Mouse (Mus musculus) left cerebral cortex, postnatal 36 days (tissue): ENCODE measurements at regions not wholly inside any gene's neighbourhood (a gene's known extent, or its start where the extent isn't known, plus 50 kb on each side); places are given as distances from the start of the nearest gene placed in this dataset.

Experiments used
- DNase-seq, 2 experiments: peaks; one replicate each; pipeline ENCODE4 v3.0.0; 2021 to 2022; ENCODE audit warnings: low spot score in 2 of 2, mixed read lengths in 1 of 2
- intact Hi-C: fragments of 180-260 bp; cut with DNase I; formaldehyde crosslinking; loops from one replicate; pipeline ENCODE4 v1.15.1; 2025

DNA sequence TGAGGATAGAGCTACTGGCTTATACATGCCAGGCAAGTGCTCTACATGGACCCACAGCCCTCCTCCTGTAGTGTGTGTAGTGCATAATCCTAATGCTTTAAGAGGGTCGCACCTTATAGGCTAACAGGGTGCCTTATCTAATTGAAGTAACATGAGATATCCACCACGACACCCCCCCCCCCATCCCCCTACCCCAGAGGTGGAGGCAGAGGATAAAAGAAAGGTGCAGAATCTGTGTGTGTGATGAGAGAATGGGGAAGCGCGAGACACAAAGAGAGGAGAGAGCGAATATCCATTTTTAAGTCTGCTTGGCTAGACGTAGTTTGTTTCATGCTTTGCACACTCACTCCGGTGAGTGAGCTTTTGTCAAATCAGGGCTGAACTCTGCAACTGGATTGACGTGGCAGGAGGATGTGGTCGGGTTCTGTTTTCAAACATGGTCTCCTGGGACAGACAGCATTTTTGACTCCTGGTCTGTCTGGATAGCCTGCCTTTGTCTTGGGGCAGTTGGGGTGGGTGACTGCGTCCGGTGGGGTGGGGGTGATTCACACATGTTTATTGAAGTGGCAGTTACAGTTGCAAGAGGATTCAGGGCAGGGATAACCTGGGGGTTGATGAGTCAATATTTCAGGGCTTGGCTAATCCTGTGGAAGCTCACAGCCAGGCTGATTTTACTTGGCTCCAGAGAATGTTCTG, 99.3 kb upstream of the Fut8 start:
- intact Hi-C loops, result no loop called here
- no peak for DNase-seq

DNA sequence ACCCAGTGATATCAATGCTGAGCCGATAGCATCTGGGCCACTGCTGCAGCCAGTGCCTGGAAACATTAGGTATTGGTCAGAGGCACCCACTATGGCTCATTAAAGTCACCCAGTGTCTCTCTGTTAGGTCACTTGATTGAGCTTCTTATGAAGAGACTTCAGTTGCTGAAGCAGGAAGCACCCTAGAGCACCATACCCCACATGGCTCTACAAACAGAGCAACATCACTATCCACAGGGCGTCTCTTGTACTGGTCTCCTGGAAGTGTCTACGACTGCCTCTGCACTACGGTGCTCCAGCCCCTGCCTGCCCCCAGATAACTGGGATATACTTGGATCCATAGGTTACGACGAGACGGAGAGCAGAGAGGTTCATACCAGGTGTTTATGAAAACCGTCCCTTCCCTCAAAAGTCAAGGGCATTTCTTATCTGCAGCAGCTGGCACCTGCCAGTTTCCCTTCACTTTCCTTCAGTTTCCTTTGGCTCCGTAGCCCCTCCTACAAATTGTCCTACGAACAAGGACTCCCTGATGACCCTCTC, 100.6 kb upstream of the Fut8 start:
- intact Hi-C loops, result no loop called here
- no peak for DNase-seq

DNA sequence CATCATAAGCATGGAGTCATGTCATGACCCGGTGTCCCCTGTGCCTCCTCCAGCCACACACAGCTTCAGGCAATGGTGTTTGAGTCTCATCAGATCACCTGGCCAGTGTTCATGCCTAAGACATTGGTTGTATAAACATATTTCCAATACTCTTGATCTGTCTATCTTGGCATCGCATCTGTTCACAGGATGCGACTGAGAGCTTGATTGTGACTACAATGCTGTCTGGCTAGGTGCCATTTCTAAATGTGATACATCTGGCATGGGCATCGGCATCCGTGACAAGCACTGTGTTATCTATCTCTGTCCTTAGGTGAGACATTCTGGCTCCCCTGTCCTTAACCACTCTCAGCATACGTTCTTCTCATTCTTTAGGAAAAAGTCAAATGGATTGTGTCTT, 102.3 kb upstream of the Fut8 start:
- intact Hi-C loops, result no loop called here
- DNase-seq, result no peak

DNA sequence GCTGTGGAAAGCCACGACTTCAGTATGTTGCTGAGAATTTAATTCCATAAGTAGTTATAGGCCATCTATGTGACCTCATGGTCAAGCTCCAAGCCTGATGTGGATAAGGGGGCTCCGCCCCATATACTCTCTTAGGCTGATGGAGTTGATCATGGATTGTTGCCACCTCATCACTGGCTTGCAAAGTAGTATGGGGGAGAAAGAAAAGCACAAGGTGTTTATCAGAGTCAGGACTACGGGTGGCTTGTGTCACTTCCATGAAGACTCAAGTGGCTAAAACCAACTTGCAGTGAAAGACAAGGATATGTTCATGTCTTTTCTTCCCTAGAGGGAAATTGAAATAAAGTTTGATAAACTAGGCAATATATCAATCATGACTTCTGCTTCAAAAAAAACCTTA, 102.9 kb upstream of the Fut8 start:
- intact Hi-C loops, result no loop called here
- DNase-seq, result no peak

DNA sequence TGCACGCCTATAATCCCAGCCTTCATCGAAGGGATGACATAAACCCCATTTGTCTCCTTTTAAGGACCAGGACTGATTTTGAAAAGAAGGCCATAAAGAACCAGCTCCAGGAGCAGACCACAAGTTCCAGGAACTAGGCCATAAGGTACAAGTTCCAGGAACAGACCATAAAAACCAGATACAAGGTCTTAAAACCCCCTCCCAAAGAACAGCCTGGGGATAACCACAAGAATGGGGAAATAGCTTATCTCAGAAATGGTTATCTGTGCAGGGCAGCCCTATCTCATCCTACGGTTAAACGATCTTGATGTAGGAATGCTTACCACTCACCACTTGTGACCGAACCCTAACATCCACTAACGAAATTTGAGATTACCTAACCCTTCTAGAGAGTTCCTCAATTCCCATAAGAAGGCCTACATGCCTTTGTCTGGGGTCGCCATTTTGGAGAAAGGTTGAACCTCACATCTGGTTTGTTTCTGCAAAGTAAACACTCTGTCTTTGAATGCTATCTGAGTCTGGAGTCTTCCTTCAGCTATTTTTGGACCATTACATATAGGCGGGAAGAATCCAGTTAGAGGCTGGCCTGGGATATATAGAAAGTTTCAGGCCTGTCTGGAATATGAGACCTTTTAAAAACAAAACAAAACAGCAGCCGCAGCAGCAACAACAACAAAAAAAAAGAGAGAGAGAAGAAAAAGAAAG, 103.5 kb upstream of the Fut8 start:
- no peak for DNase-seq
- intact Hi-C loops, result no loop called here

DNA sequence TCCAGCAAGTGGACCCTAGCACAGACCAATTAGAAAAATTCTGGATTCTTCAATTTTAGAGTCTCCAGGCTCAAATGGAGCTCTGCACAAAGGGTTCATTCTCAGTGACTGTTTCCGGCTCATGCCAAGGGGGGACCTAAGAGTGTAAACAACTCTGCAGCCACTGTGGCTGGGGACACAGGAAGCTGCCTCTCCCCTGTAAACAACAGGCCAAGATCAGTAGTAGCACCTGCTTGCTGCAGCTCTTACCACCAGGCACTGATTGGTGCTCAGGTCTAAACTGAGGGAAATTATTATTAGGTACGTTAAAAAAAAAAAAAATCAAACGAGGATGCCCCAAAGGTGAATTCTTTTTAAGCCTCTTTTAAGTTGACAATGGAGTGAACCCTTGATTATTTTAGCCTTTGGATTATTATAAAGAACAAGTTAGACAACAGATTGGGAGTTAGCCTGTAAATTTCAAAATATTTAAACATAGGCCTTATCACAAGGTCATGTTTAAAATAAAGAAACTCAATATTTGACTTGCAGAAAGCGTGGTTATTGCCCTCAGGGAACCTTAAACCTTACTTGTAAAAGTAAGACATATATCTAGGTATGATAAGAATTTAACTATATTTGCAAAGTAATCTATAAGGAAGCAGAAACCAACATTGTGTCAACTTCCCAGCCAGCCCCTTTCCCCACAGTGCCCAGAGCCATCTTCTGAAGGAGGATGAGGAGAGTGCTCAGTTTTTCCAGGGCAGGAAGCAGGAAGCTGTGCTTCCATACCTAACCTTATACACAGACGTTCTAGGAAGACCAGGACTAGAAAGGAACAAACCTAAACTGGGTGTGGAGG, 104.2 kb upstream of the Fut8 start:
- intact Hi-C loops, result no loop called here
- no peak for DNase-seq

DNA sequence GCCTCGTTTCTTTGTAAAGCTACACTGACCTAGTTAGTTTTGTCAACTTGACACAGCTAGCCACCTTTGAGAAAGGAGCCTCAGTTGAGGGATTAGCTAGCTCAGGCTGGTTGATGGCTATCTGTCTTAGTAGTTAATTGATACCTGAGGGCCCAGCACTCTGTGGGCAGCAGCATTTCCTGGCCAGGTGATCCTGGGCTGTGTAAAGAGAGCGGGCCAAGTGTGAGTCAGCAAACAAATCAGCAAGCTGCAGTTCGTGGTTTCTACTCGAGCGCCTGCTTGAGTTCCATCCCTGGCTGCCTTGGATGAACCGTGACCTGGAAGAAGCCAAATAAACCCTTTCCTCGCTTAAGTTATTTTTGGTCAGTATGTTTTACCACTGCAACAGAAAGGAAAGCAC, 106.6 kb upstream of the Fut8 start:
- intact Hi-C loops, result no loop called here

DNA sequence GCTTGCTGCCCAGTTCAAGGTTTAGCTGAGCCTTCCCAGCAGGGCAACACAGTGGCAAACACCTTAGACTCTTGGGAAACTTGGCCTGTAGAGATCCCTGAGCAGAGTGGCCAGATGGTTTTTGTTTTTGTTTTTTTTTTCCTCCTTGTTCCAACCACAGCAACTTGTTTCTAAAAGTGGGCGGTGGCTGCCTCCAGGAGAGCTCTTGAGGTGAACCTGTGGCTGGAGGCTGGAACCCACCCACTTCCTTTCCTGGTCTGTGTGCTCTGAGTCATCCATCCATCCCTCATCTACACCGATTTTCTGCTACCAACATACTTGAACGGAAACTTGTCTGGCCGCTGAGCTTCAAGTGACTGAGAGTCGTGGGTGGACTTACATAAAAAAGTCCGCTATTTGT, 107.4 kb upstream of the Fut8 start:
- intact Hi-C loops, result no loop called here
- DNase-seq, result peak; percentile 11 to 15

More for the DNA sequence above, 106.6 kb upstream of the Fut8 start:
- DNase-seq, result no peak

DNA sequence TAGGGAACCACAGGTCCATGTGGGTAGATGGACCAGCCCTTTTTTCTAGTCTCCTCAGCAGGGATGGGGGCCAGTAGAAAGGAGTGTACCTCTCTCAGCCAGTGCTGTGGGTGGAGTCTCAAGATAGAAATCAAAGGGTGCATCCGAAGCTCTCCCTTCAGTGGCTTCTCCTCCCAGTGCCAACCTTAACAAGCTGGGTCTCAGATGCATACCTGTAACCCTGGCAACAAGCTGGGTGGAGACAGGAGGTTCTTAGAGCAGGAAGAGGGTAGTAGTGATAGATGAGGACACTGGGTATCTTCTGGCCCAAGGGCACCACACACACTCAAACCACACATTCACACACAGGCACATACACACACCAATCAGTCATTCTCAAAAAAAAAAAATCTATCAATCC, 113.7 kb upstream of the Fut8 start:
- no peak for DNase-seq
- intact Hi-C loops, result no loop called here

DNA sequence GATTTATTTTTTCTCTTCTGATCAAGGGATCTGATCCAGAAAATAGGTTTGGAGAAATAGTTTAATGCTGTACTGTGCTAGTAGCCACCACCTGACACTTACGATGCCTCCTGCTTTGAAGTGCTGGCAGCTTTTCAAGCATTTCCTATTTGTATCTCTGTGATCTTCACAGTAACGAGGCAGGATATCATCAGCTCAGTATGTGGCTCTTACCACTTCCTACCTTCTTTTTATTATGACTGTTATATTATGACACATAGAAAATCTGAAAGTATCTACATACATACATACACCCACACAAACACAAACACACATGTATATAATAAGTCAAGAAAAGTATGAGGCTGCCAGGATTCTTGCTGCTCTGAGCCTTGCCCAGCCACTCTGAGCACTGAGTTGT, 124.4 kb upstream of the Fut8 start:
- intact Hi-C loops, result no loop called here

DNA sequence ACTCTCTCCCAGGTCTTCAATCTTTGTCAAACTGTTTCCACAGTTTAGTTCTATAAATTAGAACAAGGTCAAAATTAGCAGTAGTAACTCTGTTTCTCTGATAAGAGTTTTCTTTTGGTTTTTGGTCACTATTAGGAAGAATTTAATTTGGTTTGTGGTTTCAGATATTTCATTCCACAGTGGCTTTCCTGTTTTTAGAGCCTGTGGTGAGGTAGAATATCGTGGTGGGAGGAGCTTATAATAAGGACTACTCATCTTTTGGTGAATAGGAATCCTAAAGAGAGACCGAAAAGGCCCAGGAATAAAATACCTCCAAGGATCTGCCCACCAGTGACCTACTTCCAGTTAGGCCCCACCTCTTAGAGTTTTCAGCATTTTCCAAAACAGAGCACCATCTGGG, 125.8 kb upstream of the Fut8 start:
- no peak for DNase-seq
- intact Hi-C loops, result no loop called here

More for the DNA sequence above, 124.4 kb upstream of the Fut8 start:
- no peak for DNase-seq

DNA sequence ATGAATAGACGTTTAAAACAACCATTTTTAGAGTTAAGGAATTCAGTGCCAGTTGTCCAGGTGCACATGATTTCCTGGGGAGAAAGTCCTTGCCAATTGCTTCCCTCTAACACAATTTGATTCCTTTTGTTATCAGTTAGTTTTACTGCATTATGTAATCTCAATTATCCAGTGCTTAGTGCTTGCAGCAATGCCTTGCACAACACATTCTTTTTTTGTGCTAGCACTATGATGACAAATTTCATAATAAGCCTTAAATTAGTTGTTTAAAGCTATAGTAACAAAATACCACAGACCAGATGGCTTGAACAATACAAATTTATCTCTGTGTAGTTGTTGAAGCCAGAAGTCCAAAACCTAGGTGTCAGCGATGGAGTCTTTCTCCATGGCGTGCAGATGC, 130.7 kb upstream of the Fut8 start:
- no peak for DNase-seq
- intact Hi-C loops, result no loop called here

DNA sequence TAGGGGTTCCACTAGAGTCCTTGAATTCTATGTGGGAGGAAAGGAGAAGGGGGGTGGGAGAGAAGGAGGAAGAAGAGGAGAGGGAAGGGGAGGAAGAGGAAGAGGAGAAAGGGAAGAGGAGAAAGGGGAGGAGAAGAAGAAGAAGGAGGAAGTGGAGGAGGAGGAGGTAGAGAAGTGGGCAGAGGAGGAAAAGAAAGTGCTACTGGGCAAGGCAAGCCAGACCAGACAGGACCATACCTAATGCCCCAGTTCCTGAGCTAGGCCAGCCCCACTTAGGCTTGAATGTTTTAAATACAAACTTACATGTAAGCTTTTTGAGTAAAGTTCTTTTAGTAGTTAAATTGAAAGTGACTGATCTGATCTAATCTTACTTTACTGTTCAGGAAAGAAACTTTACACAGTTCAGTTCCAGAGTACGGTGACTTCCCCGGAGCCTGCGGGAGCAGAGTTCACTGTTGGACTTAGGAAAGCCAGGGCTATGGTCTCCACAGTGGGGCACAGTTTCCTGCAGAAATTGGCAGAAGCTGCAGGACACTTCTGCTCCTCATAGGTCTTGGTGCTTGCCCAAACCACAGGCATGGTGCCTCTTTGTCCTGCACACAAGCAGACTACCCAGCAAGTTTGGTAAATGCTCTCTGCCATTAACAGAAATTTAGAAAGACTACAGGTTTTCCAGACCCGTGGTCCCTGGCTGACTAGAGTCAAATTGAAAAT, 131.9 kb upstream of the Fut8 start:
- intact Hi-C loops, result no loop called here
- no peak for DNase-seq

DNA sequence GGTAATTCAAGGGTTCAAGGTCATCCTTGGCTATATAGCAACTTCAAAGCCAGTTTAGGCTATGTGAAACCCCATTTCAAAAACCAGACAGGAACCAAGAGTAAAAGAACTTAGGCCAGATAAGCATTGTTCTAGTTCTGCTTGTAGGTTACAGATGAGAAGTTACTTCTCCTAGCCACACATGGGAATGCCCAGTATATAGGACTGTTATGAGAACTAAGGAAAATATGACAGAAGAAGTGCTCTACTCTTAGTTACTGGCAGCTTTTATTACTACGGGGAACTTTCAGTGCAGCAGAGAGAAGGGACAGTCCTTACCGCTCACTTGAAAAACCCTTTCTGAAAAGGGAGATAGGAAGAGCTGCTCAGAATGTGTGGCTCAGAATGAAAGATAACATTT, 137.4 kb upstream of the Fut8 start:
- intact Hi-C loops, result no loop called here

DNA sequence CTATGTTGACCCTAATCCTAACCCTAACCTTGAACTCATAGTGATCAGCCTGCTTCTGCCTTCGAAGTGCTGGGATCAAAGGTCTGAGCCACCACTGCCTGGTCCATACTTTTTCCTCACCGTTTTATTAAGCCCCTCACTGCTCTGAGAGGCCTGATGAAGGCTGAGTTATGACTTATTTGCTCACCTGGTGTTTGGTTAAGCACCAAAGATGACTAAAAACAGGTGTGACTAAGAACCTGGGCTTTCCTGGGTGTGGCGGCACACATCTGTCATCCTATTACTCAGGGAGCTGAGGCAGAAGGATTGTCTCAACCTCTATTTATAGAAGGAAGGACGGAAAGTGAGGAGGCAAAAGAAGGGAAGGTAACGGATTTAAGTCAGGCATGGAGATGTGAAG, 137.5 kb upstream of the Max start:
- intact Hi-C loops, result no loop called here
- no peak for DNase-seq

More for the DNA sequence above, 137.4 kb upstream of the Fut8 start:
- DNase-seq, result no peak

DNA sequence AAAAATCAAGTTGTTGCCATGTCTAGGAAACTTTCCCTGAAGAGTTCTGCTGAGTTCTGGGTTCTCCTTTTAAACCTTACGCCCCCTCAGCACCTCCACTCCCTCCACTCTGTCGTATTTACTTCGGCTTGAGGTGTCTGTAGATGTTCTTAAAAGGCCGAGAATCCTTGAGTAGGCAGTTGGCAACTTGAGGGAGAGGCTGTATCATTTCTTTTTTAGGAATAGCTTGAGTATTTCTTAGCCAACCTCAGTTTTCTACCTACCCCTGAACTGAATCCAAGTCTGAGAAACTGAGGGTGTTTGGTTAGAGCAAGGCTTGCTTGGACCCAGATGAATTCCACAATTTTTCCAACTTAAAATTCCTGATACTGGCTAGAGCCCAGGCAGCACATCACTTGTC, 136.8 kb upstream of the Max start:
- intact Hi-C loops, result no loop called here
- peak; percentile 31 to 61 for DNase-seq

DNA sequence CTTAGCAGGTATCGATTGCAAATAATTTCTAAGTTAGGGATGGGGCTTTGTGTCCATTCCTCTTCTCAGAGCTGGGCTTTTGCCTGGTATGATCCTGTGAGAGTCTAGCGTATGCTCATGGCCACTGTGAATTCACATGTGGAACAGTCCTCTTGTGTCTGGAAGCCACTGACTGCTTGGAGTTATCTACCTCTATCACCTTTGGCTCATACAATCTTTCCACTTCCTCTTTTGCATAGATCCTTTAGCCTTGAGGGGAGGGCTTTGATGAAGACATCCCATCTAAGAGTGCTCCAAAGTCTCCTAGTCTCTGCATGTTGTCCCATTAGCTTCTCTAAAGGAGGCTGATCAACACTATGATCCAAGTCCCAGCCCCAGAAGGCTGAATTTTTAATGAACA, 135.8 kb upstream of the Max start:
- intact Hi-C loops, result no loop called here

DNA sequence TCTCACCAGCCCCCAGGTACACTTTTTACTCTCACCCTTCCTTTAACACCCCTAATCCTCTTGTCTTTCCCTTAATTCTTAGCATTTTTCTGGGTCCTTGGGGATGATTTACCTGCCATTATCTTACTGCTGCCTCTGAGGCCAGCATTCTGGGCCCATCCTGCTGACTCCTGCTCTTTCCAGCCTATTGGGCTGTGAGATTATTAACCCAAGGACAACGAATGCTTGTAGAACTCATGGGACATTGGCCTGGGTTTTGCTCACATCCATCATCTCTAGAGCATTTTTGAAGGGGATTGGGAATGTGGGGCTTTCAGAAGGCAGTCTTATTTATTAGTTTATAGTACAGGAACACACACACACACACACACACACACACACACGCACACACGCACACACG, 134.5 kb upstream of the Max start:
- intact Hi-C loops, result no loop called here
- DNase-seq, result no peak

More for the DNA sequence above, 135.8 kb upstream of the Max start:
- DNase-seq, result no peak

DNA sequence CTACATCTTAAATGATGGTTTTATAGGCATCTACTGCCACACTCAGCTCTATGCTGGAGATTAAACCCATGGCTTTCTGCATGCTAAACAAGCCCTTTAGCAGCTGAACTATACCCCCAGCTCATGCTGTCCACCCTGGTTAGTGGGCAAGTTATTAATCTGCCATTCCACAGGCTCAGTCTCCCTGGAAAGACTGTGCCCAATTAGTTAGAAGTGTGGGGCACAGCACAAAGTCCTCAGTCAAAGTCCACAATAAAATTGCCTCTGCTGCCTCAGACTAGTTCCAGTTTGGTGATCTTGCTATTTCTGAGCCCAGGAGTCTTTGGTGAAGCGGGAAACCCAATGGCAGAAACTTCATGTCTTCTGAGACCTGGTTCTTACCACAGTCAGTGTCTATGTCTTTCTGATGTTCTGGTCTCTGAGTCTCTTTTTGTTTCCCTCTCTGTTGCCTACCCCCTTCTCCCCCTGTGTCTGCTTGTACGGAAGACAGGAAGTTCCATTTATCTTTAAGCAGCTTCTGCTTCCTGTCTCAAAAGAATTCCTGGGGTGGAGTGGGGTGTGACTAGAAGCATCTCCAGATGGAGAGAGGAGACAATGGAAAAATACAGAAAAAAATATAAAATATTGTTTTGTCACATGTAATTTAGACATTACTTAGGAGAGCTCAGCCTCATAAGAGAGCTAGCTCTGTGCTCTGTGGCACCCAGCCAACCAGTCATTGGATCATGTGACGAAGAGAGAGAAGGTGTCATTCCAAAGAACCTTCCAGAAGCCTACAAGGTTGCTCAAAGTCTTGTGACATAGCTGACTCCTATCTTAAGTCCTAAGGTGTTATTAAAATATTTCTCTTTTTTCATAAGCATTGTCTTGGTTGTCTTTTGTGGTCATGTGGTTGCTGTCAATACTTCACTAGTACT, 133.3 kb upstream of the Max start:
- DNase-seq, result no peak
- intact Hi-C loops, result no loop called here
